Mouse (Mus musculus) mouse embryonic stem cell (cell line): ENCODE measurements around the gene F12.

Experiments
- in situ Hi-C, 2 experiments: fragments of 300-500 bp; cut with MboI; formaldehyde crosslinking; loops; 1 replicate in 1 of 2; 3 replicates in 1 of 2; pipeline ENCODE4 v1.14.3; 2019 to 2020; ENCODE audit warnings: low sequenced_read_pairs in 2 of 2, low pct_unique_long_range_greater_than_20kb in 1 of 2, mixed read lengths in 1 of 2; ENCODE audit not compliant: unreplicated experiment in 1 of 2

F12 gene

DNA sequence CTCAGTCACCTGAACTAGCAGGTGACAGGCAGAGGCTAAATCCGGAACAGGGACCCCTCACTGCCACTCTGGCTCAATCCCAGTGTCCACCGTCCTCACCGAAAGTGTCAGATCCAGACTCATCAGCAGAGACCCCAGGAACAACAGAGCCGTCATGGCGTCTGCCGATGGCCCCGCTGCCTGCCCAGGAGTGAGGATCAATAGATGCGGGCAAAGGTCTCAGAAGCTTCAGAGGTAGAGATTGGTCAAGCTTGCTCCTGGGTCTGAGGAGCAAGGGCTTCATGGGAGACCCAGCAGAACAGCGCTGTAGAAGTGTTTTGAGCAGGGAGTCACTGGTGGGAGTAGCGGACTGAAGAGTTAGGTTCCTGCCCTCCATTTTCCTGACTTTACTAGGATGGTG is at the start of gene F12:
TSS of gene F12 (minus strand) at position 181 of the 400 bp plus-strand sequence.
- in situ Hi-C loops = no loop called here

DNA sequence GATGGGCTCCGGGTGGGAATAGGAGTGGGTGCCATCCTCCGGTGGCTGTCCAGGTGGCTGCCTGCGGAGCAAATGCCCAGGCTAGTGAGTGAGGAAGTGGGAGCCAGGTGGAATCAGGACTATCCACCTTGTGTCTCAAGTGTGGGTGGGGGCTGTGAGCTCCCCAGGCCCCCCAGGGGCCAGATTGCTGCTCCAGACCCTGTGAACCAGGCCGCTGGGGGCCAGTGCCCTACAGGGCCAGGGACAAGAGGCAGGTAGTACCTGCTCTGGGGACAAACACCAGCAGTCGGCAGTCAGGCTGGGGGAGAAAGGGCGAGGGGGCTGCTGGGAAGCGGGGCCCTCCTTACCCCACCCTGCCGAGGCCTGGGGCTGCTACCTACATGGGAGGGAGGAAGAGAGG is 49.7 kb upstream of the F12 start:
- in situ Hi-C loops = loop anchor here (5.0 to 10.0 kb wide), 3 partner anchors 46 to 71 kb away; partner anchors contain the start of gene Ddx41 (in 1 of the 2)

DNA sequence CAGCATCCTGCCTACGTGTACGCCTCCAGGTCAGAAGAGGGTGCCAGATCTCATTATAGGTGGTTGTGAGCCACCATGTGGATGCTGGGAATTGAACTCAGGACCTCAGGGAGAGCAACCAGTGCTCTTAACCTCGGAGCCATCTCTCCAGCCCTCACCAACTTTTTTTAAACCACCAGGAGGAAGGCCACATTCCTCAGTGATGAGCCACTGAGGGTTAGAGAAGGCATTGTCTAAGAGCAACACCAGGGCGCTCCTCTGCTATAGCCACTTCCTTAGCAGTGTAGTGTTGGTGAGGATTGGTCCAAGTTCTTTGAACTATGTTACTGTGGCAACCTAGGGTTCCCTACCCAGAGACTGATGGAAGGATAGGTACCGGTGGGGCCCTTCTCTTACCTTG is 49.2 kb upstream of the F12 start:
- in situ Hi-C loops = loop anchor here (5.0 to 10.0 kb wide), 3 partner anchors 47 to 71 kb away; partner anchors contain the start of gene Ddx41 (in 1 of the 2)

DNA sequence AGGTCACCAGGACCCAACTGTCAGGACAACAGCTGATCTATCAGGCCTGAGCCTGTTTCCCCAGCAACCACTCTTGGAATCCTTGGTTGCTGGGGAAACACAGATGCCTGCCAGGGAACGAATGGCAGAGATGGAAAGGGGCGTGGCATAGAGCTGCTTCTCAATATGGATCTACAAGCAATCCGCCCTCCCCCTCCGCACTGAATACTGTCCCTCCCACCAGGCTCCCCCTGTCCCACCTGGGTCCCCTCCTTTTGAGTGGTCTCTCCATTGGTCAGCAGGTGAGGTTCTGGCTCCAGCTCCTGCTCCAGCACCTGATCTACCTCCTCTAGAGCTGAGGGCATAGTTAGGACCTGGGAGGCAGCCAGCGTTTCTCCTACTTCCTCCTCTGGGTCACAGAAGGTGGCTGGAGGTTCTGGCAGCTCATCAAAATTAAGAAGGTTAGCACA is 48.1 kb upstream of the F12 start:
- in situ Hi-C loops = loop anchor here (5.0 to 10.0 kb wide), 3 partner anchors 48 to 70 kb away; partner anchors contain the start of gene Ddx41 (in 1 of the 2)

DNA sequence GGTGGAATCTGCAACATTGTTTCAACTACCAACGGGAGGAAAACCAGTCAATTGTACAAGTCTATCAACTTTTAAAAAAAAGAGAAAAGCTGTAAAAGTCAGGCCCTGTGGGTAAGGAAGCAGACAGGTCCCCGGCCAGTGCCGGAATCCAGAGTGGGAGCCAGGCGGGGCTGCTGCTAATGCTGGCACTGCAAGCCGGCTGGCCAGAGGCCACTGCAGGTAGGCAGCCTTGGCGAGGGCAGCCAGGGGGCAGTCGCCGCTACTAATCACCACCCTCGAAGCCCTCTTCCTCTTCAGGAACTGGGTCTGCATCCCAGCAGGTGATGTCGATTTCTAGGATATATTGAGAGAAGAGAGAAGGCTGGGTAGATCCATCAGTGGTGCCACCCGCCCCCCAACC is 47.4 kb upstream of the F12 start:
- in situ Hi-C loops = loop anchor here in 1 of 2 experiments (10.0 kb wide), 1 partner anchor 69 kb away; no protein-coding TSS in a partner anchor

DNA sequence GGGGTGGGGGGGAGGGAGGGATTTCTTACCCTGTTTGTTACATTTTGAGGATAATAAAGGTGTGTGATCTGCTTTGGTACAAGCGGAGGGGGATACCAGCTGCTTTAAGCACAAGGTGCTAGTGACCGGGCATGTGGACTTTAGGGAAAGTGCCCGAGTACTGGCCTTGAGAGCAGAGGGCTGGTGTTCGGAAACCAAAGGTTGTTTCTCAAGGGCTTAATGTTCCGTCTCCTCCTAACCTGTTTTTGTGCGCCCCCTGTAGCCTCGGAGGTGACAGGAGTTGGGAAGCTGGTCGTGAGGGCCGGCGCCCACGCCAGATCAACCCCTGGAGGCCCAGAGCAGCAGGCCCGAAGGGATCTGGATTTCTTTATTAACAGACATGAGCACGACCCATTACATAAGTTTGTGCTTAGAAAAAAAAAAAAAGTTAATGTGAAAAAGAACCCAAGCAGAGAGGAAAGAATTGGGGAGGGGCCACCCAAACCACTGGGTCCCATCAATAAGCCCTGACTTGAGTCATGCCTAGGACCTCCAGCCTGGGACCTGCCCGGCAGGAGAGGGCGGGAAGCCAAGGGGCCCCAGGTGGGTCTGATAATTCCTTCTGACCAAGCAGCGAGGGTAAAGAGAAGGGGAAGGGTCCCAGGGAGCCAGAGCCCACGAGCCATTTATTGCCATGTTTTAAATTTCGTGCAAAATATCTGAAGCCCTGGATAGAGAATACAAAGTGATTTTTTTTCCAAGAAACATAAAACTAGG is 46.7 kb upstream of the F12 start:
- in situ Hi-C loops = loop anchor here in 1 of 2 experiments (10.0 kb wide), 1 partner anchor 68 kb away; no protein-coding TSS in a partner anchor

DNA sequence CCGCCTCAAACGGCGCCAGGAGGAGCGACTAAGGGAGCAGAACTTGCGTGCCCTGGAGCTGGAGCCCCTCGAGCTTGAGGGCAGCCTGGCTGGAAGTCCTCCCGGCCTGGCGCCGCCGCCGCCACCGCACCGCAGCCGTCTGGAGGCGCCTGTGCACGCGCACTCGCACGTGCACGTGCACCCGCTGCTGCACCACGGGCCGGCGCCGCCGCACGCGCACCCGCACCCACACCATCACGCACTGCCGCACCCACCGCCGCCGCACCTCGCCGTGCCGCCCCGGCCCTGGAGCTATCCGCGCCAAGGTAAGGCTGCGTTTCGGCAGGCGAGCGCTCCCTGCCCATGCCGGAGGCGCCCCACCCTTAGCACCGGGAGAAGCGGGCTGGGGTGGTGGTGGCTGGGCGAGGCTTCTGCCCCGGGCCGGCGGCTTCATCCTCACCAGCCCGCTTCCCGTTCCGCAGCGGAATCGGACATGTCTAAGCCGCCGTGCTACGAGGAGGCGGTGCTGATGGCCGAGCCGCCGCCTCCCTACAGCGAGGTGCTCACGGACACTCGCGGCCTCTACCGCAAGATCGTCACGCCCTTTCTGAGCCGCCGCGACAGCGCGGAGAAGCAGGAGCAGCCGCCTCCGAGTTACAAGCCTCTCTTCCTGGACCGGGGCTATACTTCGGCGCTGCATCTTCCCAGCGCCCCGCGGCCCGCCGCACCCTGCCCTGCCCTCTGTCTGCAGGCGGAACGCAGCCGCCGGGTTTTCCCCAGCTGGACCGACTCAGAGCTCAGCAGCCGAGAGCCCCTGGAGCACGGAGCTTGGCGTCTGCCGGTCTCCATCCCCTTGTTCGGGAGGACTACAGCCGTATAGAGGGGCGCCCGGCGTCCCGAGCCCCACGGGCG is 45.8 kb upstream of the F12 start:
- in situ Hi-C loops = loop anchor here in 1 of 2 experiments (10.0 kb wide), 1 partner anchor 68 kb away; no protein-coding TSS in a partner anchor

DNA sequence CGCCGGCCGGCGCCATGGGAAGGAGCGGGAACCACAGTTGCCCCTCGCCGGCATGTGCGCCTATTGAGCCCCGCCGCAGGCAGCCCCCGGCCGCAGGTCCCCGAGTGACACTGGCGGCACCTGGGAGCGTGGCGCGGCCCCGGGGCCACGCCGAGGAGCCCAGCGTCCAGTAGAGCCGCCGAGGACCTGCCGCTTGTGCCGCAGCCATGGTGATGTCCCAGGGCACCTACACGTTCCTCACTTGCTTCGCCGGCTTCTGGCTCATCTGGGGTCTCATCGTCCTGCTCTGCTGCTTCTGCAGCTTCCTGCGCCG is 45.2 kb upstream of the F12 start:
- in situ Hi-C loops = loop anchor here in 1 of 2 experiments (10.0 kb wide), 1 partner anchor 67 kb away; no protein-coding TSS in a partner anchor

DNA sequence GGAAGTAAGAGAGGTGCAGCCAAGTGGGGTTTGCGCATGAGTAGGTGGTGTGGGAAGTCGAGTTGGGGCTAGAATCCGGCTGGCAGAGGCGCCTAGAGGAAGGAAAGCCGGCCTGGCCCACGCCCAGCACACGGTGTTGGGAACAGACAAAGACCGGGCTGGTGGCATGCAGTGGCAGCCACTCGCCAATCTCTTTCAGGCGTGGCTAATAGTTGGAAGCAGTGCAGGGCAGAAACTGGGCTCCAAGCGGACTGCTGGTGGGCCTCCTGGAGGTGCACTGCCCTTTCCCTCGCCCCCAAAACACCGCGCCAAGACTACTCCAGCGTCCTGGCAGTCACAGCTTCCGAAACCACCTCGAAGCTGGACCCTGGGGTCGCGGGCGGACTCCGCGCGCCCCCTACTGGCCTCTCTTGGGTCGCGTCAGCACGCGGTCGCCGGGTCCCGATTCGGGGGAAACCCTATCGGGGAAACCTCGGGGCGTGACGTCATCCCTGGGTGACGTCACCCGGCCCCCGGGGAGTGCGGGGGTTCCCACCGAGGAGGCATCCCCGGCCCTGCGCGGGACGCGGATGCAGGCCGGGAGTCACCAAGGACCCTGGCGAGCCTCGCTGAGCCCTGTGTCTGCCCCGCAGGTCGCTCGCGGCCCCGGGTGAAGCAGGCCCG is 44.7 kb upstream of the F12 start:
- in situ Hi-C loops = loop anchor here in 1 of 2 experiments (10.0 kb wide), 1 partner anchor 66 kb away; no protein-coding TSS in a partner anchor

DNA sequence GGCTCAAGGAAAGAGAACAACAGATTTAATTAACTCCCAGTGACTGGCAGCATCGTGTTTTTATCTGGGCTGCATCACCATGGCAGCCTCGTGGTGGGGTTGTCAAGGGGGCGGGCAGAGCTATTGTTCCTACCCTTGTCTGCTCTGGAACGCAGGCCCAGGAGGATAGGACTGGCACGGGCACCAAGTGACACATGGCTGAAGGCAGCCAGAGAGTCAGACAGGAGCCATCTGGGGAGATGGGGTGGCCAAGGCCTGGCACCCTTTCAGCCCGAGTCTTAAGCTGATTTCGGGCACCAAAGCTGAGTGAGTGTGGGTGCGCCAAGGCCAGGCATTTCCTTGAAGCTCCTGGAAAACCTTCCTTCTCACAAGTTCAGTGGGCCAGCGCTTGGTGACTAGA is 43.8 kb upstream of the F12 start:
- in situ Hi-C loops = loop anchor here in 1 of 2 experiments (10.0 kb wide), 1 partner anchor 66 kb away; no protein-coding TSS in a partner anchor

DNA sequence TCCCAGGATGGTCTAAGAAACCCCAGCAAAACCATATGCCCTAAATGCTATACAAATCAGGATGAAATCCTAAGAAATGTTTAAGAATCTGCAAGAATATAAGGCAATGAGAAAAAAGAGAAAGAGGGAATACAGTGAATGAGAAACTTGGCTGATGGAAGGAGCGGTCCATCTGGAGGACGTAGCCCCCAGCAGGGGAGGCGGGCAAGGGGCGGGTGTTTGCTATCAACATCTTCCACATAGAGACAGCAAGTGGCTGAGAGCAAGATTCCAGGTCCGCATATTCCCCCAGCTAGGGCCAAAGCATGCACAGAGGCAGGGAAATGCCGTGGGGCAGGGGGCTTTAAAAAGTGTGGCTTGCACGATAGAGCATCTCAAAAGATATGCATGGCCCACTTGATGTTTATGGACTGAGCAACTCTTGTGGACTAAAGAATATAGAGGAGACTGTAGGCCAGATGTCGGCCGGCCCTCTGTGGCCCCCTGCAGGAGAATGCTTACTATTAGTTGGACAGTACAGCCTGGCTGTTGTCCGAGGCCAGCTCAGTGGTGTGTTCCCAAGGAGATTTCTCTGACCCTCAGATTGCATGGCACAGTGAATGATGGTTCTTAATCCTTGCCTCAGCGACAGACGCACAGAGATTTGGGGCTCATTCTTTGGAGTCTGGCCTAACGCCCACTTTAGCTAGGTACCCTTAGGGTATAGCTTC is 42.4 kb upstream of the F12 start:
- in situ Hi-C loops = no loop called here

DNA sequence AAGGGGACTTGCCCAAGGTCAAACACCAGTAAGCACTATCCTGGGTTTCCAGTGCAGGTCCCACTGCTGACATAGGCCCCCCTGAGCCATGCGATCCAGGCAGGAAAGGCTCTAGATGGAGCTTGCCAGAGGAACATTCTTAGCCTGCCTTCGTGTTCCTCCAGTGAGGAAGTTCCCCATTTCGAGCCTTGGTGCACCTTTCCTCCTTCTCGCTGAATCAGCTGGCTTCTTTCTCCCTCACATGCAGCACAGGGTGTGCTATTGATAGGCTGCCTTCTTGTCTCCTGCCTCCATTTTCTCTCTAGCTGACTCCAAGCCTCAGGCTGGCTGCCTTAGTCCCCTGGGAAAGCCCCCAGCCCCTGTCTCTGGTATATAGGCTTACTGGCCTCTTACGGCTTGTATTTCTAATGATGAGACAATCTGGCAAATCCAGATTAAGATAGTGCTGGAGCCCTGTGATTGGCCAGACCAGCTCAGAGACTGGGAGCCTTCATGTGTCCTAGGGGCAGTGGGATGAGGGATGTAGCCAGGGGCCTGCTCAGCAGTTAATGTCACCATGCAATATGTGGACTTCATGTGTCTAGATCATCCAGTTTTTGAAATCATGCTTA is 39.3 kb upstream of the F12 start:
- in situ Hi-C loops = no loop called here

DNA sequence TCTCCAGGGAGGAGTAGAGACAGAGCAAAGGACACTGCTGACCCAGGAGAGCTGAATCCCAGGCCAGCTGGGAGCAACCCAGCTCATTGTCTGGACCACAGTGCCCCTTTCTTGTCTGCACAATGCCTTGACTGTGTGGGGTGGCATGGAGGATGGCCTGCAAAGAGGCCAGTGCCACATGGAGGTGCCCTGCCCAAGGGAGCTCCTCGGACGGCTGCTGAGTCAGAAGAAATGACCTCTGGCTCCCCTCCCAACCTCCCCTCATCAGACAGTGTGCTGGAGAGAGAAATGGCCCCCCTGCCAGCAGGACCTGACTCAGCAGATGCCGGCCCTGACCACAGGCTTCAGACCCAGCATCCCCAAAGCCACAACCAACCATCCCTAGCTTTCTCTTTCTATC is 38.6 kb upstream of the F12 start:
- in situ Hi-C loops = no loop called here

DNA sequence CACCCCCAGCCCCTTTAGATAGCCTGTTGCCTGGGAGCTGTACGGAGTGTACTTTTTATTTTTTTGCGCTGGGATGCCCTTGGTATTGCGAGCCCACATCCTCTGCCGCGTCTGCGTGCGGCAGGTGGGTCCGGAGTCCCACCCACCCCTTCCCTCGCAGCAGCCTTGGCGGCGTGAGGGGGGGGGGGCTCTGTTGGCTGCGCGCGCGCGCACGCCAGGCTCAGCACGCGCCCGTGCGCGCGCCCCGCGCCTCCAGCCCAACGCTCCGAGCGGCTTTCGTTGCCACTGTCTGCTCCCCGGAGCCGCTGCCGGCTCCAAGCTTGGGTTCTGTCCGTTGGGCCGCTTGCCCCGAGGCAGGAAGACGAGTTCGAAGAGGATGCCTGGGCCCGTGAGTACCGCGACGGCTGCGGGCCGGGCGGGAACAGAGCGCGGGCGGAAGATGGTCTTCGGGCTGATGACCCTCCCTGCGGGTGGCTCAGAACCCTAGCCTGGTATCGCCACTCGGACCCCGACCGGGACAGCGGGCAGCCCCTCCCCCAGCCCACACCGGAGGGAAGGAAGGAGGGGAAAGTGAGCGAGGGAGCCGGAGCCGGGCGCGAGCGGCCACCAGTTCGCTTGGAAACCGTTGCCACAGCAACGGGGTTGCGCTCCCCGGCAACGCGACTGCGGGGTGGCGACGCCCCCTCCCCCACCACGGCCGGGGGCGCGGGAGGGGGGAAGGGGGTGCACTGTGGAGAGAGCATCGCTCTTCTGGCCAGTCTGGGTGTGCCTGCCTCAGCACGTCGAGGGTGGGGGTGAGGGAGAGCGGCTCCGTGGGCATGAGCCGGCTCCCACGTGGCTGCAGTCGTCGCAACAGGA is 37.7 kb upstream of the F12 start, which contains the start of gene Prr7:
TSS of gene Prr7 (plus strand) at position 241 of the 858 bp plus-strand sequence.
- in situ Hi-C loops = no loop called here

DNA sequence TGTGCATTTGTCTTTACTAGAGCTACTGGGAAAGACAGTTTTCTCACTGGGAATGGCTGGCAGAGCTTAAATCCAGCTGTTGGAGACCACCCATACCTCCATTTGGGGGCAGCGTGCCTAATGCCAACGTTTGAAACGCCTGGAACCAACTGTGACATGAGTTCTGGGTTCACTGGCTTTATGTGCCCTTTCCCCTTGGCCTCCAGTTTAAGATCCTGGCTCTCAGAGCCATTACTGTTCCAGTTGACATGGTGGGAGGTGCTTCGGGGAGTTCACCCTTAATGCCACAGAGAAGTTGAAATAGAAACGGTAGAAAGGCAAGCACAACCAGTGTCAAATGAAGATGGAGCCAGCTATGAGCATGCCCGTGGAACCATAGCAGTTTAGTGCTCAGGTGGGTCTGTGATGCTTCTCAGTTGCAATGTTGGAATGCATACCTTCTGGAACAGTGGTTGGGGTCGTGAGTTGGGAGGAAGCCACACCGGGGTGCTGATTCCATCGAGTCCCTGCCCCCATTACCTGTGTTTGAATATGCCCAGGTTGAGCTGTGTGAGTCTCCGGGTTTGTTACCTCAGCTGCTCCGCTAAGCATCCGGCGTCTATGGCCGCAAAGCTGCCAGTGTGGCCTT is 36.9 kb upstream of the F12 start:
- in situ Hi-C loops = no loop called here

DNA sequence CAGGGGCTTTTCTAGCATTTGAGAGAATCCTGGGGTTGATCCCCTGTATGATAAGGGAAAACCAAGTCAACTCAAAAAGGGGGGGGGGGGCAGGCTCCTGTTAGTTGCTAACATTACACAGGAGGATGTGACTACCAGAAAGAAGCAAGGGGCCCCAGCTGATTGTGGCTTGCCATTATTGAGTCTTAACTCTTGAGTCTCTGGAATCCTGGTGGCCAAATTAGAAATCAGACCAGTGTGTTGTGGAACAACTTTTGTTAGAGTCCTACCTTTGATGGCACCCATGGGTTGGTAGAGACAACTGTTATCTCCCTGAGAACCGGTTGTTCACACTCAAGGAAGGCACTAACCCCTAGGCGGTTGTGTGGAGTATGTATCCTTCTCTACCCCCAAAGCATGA is 36.4 kb upstream of the F12 start:
- in situ Hi-C loops = no loop called here
